Comparison of ENCODE assay signal across 8 mouse cellular contexts in the genomic region with DNA sequence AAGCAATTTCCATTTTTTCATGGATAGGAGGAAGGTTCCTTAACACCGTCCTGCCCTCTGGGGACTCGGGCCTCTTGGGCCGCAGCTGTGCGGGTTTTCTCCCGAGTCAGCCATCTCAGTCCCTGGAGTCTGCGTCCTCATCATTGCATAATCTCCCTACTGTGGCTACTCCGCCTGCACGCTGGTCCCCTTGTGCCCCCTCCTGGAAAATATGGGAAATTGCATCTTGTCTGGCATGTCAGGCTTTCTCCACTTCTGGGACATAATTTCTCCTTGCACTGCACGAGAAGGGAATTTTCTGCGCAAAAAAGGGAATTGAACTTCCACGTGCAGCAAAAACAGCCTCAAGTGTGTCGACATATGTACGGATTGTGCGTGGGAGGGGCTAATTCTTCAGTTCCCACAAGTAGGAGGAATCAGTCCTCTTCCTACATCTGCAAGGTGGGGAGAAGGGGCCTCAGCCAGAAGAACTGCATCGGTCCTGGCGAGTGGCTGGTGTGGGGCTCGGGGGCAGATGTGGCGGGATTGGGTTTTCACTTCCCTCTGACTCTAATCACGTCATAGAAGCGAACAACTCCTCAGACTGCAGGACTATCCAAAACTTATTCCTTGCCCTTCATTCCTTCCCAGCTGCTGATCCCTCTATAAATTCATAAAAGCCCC.
DNase-seq lines count a peak whose midpoint lies in the region; ATAC-seq and TF ChIP-seq lines count a peak whose summit lies in the region.

No protein-coding gene starts in this region.

- DNase-seq in Muller cell, postnatal 12 days (ENCODE audit: inconsistent ontology term): peak; percentile 90
- peak; percentile 73 for DNase-seq in cerebellum, adult 8-10 months
- peak; percentile 73 to 90 for DNase-seq in frontal cortex, adult 2 months (ENCODE audit: extremely low spot score in 1 of 2, low spot score in 1 of 2)
- DNase-seq in hindbrain, embryonic 11.5 days (ENCODE audit: low spot score): peak; percentile 81
- DNase-seq in layer of hippocampus, postnatal 10 days (ENCODE audit: low spot score in 2 of 2): peak; percentile 68 to 77
- peak; percentile 95 for DNase-seq in lung, postnatal 0 days (ENCODE audit: low spot score)
- peak; percentile 15 for DNase-seq in ovary, postnatal 10 days (ENCODE audit: low spot score)
- peak; percentile 29 for DNase-seq in urinary bladder, adult 2 months (ENCODE audit: low spot score)

- no peak overlapping the region for H3K9ac ChIP-seq in hindbrain, embryonic 11.5 days (ENCODE audit: low read depth, low read length)
- no peak overlapping the region for H3K9ac ChIP-seq in lung, postnatal 0 days (replicated peaks; ENCODE audit: low read depth)

- ATAC-seq in hindbrain, embryonic 11.5 days (ENCODE audit: low FRiP score): peak; percentile 93
- ATAC-seq in lung, postnatal 0 days: peak; percentile 93

- H3K9me3 ChIP-seq in hindbrain, embryonic 11.5 days (ENCODE audit: control insufficient read depth, low read length): no peaks in the 10 kb centered on the region
- no peaks in the 10 kb centered on the region for H3K9me3 ChIP-seq in lung, postnatal 0 days (ENCODE audit: low read length)

- peak; percentile 97 for TF ChIP-seq CTCF in lung, postnatal 0 days (IDR thresholded peaks at IDR 0.05)

- H3K36me3 ChIP-seq in hindbrain, embryonic 11.5 days (ENCODE audit: control insufficient read depth, insufficient read depth, low read length): no peaks in the 10 kb centered on the region
- H3K36me3 ChIP-seq in lung, postnatal 0 days (ENCODE audit: insufficient read depth, low read length): no peaks in the 10 kb centered on the region

- H3K27me3 ChIP-seq in hindbrain, embryonic 11.5 days (ENCODE audit: control insufficient read depth, insufficient read depth, low read length): no peaks in the 10 kb centered on the region
- no peaks in the 10 kb centered on the region for H3K27me3 ChIP-seq in lung, postnatal 0 days (replicated peaks; ENCODE audit: insufficient read depth, low read length)

- TF ChIP-seq EP300 in lung, postnatal 0 days (IDR thresholded peaks at IDR 0.05): no peak

- H3K4me3 ChIP-seq in hindbrain, embryonic 11.5 days (ENCODE audit: low read depth, low read length): no peak overlapping the region
- no peak overlapping the region for H3K4me3 ChIP-seq in lung, postnatal 0 days (ENCODE audit: low read depth, low read length)

- no peaks in the 10 kb centered on the region for H3K4me1 ChIP-seq in hindbrain, embryonic 11.5 days (replicated peaks; ENCODE audit: control insufficient read depth, insufficient read depth, low read length)
- no peaks in the 10 kb centered on the region for H3K4me1 ChIP-seq in lung, postnatal 0 days (ENCODE audit: insufficient read depth, low read depth, low read length)

- WGBS in hindbrain, embryonic 11.5 days: 13% methylated on average over 20 of the region's 20 CpGs
- WGBS in lung, postnatal 0 days: 14% methylated on average over 20 of the region's 20 CpGs

- no peak overlapping the region for H3K27ac ChIP-seq in hindbrain, embryonic 11.5 days (ENCODE audit: low read depth, low read length)
- H3K27ac ChIP-seq in lung, postnatal 0 days (ENCODE audit: low read length): no peak overlapping the region

- peak overlapping the region; percentile 23 for H3K4me2 ChIP-seq in hindbrain, embryonic 11.5 days (replicated peaks; ENCODE audit: low read depth, low read length)
- H3K4me2 ChIP-seq in lung, postnatal 0 days (replicated peaks; ENCODE audit: low read depth, low read length): peak overlapping the region; percentile 3; the same call in 1 of the 2 replicates

Comparison
In these comparisons a context has a peak if more than half of its experiments do, and no peak if none do; other contexts are left out.
1. DNase-seq: peak in every context shown above with its lines; median percentile 95 in lung, postnatal 0 days; 90 in Muller cell, postnatal 12 days; 82 in frontal cortex, adult 2 months; 81 in hindbrain, embryonic 11.5 days; 73 in cerebellum, adult 8-10 months; 72 in layer of hippocampus, postnatal 10 days; 29 in urinary bladder, adult 2 months; 15 in ovary, postnatal 10 days.